Mouse (Mus musculus): Measurements from ENCODE around the gene Dgkh. TPM values are rescaled to one million over a fixed set of nuclear protein-coding genes. Genes with fewer than 3 reads are reported as not detected.
A peak's percentile ranks its signal among the peaks of the same experiment; 100 is the strongest.

The Dgkh gene
- polyA plus RNA-seq, 1 experiment from 2014 or later, result 2.6 TPM

DNA sequence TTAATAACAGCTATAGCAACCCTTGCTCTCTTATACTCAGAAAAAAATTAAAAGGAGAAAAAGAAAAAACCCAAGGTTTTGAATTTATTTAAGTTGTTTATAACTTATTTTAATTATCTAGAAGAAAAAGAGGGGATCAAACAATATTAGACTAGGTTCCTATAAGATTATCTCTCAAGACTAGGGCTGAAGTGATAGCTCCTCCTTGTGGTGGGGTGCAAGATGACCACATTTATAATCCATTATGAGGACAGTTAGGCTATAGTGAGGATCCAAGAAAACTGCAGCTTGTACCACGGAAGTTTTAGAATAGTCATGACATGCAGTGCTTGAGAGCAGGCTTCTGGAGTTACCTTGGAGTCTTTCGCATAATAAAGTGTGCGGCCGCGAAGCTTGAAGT, 79.2 kb downstream of the Dgkh start:
- Histone ChIP-seq H3K4me3 (ENCODE audit: low read length) (no peak overlapping the region), H3K36me3 (ENCODE audit: control insufficient read depth, insufficient read depth, low read length) (no peaks in the 10 kb centered on the region), H3K4me1 (ENCODE audit: control insufficient read depth, insufficient read depth, low read depth, low read length) (no peaks in the 10 kb centered on the region), H3K9me3 (ENCODE audit: control insufficient read depth, low read length) (no peaks in the 10 kb centered on the region), H3K27me3 (replicated peaks; ENCODE audit: control insufficient read depth, insufficient read depth, low read length) (no peaks in the 10 kb centered on the region), H3K27ac (ENCODE audit: low read depth, low read length) (no peak overlapping the region), H3K4me2 (ENCODE audit: low read length) (no peak overlapping the region), H3K9ac (ENCODE audit: low read depth, low read length) (no peak overlapping the region)
- ATAC-seq, result no peak
- 94% methylated on average over 5 of the region's 5 CpGs for WGBS

DNA sequence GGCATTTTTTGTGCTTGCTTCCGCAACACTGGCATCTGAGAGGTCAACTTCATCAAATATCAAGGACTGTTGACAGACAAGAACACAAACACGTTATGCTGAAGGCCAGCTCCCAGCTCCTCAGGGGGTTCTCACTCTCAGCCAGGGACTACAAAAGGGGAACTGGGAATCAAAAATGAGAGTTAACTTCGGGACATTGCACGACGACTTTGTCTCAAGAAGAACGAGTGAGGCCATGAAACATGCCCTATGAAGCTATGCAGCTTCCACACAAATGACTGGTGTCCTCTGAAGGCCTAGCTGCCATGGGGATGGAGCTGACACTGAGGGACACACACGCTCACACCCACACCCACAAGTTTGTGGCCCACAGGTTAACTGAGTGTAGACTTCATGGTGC, 80.9 kb downstream of the Dgkh start:
- ATAC-seq, result no peak
- no peak overlapping the region for H3K4me2 ChIP-seq (ENCODE audit: low read length)
- no peak overlapping the region for H3K4me3 ChIP-seq (ENCODE audit: low read length)
- no peaks in the 10 kb centered on the region for H3K9me3 ChIP-seq (ENCODE audit: control insufficient read depth, low read length)
- no peaks in the 10 kb centered on the region for H3K36me3 ChIP-seq (ENCODE audit: control insufficient read depth, insufficient read depth, low read length)
- H3K27me3 ChIP-seq (replicated peaks; ENCODE audit: control insufficient read depth, insufficient read depth, low read length), result no peaks in the 10 kb centered on the region
- H3K9ac ChIP-seq (ENCODE audit: low read depth, low read length), result no peak overlapping the region
- no peak overlapping the region for H3K27ac ChIP-seq (ENCODE audit: low read depth, low read length)
- H3K4me1 ChIP-seq (ENCODE audit: control insufficient read depth, insufficient read depth, low read depth, low read length), result no peaks in the 10 kb centered on the region
- 68% methylated on average over 7 of the region's 7 CpGs for WGBS

DNA sequence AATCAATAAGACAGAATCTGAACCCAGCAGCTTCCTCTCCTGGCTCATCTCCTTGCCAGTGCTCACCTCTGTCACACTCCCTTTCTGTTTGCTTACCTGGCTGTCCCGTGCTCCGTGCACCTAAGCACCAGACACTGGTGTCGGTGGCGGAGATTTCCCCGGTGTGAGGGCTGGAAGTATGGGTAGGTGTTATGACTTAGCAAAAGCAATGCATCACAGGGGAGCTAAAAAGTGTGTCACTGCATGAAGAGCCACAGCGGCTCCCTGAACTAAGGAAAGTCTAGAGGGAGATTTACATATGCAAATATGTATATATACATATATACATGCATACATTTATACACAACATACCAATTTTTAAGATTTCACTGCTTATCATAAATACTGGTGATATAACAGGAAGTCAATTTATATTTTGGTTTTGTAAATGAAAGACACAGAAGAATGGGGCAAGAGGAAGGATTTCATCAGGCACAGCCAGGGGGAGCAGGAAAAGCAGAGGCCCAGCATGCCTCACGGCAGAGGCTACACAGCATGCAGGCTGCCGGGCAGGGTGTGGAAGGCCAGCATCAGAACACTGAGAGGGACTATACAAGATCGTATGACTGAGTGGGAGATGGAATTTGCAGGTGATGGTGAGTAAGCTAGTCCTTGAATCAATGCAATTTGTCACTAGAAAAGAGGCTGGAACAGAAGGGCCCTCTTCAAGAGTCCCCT, 82.0 kb downstream of the Dgkh start:
- H3K4me1 ChIP-seq (ENCODE audit: control insufficient read depth, insufficient read depth, low read depth, low read length), result no peaks in the 10 kb centered on the region
- H3K36me3 ChIP-seq (ENCODE audit: control insufficient read depth, insufficient read depth, low read length), result no peaks in the 10 kb centered on the region
- H3K27ac ChIP-seq (ENCODE audit: low read depth, low read length), result no peak overlapping the region
- H3K9ac ChIP-seq (ENCODE audit: low read depth, low read length), result no peak overlapping the region
- H3K27me3 ChIP-seq (replicated peaks; ENCODE audit: control insufficient read depth, insufficient read depth, low read length), result no peaks in the 10 kb centered on the region
- no peaks in the 10 kb centered on the region for H3K9me3 ChIP-seq (ENCODE audit: control insufficient read depth, low read length)
- no peak overlapping the region for H3K4me3 ChIP-seq (ENCODE audit: low read length)
- 70% methylated on average over 9 of the region's 9 CpGs for WGBS
- ATAC-seq, result peak; percentile 38
- no peak overlapping the region for H3K4me2 ChIP-seq (ENCODE audit: low read length)

DNA sequence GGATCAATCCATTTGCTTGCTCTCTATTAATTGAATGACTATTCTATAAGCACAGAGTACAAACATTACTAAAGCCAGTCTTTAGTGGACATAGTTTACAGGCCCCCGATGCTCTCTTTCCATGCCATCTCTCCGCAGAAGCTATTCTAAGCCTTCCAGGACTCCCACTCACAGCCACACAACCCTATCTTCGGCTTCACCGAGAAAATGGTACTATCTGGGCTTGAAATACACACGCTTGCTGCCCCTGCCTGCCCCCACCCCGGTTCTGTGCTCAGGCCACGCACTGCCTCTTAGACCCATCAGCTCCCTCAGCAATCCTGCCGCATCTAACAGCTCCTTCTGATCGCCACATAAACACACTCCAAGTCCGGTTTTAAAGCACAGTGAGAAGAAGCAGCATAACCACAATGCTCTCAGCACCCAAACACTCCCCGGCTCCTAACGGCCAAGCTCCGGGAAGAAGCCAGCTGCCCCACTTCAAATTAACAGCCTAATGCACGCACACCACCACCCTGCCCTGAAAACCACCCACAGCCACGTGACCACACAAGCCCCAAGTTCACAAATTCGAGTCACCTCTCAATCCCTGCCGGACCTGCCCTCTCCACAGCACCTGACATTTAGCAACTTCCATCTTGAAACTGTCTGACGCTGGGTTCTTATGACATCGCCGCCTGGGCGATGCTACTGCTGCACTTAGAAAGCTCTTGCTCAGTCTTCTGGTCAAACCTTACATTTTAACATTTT, 82.9 kb downstream of the Dgkh start:
- no peak overlapping the region for H3K4me3 ChIP-seq (ENCODE audit: low read length)
- H3K4me2 ChIP-seq (ENCODE audit: low read length), result no peak overlapping the region
- no peaks in the 10 kb centered on the region for H3K36me3 ChIP-seq (ENCODE audit: control insufficient read depth, insufficient read depth, low read length)
- no peaks in the 10 kb centered on the region for H3K27me3 ChIP-seq (replicated peaks; ENCODE audit: control insufficient read depth, insufficient read depth, low read length)
- 88% methylated on average over 21 of the region's 21 CpGs for WGBS
- no peak overlapping the region; the same call in 1 of the 2 replicates for H3K27ac ChIP-seq (ENCODE audit: low read depth, low read length)
- no peaks in the 10 kb centered on the region for H3K9me3 ChIP-seq (ENCODE audit: control insufficient read depth, low read length)
- peak; percentile 10; the same call in 1 of the 2 replicates for ATAC-seq
- H3K4me1 ChIP-seq (ENCODE audit: control insufficient read depth, insufficient read depth, low read depth, low read length), result no peaks in the 10 kb centered on the region
- no peak overlapping the region for H3K9ac ChIP-seq (ENCODE audit: low read depth, low read length)

DNA sequence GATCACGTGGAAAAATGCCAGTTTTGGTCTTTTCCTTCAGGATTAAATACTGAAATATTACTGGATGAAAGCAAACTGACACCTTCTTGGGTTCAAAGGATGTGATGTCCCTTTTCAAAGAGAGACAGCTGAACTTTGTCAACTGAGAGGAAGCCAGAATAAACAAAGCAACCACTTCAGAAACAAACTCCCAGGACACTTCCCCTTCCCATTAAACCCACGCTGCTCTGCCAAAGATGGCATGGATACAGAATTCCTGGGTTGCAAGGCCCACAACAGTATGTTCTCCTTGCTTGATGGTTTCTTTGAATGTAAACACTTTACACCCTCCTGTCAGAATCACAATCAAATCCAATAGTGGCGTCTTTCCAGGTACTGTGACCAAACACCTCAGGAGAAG, 87.0 kb downstream of the Dgkh start:
- ATAC-seq, result no peak
- Histone ChIP-seq H3K36me3 (ENCODE audit: control insufficient read depth, insufficient read depth, low read length) (no peaks in the 10 kb centered on the region), H3K4me1 (ENCODE audit: control insufficient read depth, insufficient read depth, low read depth, low read length) (no peaks in the 10 kb centered on the region), H3K9ac (ENCODE audit: low read depth, low read length) (no peak overlapping the region), H3K9me3 (ENCODE audit: control insufficient read depth, low read length) (no peaks in the 10 kb centered on the region), H3K27ac (ENCODE audit: low read depth, low read length) (no peak overlapping the region), H3K4me2 (ENCODE audit: low read length) (no peak overlapping the region), H3K4me3 (ENCODE audit: low read length) (no peak overlapping the region), H3K27me3 (replicated peaks; ENCODE audit: control insufficient read depth, insufficient read depth, low read length) (no peaks in the 10 kb centered on the region)
- 91% methylated on average over 3 of the region's 3 CpGs for WGBS

DNA sequence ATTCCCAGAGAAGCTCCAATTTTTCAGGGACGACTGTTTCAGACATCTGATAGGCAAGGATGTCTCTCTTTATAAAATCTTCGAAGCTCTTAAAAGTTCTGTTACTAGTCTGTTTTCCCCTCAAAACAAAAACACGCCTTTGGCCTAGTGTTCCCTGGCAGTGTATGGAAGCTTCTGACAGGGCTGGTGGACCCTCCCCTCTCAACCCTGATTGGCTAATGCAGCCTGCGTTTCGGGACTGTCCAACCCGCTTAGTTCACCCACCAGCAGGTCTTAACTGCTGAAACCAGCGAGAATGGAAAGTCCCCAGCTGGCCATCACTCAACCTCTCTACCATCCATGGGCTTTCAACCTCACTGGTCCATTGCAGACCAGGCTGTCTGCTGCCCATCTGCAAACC, 91.3 kb downstream of the Dgkh start:
- Histone ChIP-seq H3K27ac (ENCODE audit: low read depth, low read length) (no peak overlapping the region), H3K4me1 (ENCODE audit: control insufficient read depth, insufficient read depth, low read depth, low read length) (no peaks in the 10 kb centered on the region), H3K9ac (ENCODE audit: low read depth, low read length) (no peak overlapping the region), H3K36me3 (ENCODE audit: control insufficient read depth, insufficient read depth, low read length) (no peaks in the 10 kb centered on the region), H3K27me3 (replicated peaks; ENCODE audit: control insufficient read depth, insufficient read depth, low read length) (no peaks in the 10 kb centered on the region), H3K4me3 (ENCODE audit: low read length) (no peak overlapping the region), H3K4me2 (ENCODE audit: low read length) (no peak overlapping the region), H3K9me3 (ENCODE audit: control insufficient read depth, low read length) (no peaks in the 10 kb centered on the region)
- WGBS, result 84% methylated on average over 7 of the region's 7 CpGs
- ATAC-seq, result no peak

DNA sequence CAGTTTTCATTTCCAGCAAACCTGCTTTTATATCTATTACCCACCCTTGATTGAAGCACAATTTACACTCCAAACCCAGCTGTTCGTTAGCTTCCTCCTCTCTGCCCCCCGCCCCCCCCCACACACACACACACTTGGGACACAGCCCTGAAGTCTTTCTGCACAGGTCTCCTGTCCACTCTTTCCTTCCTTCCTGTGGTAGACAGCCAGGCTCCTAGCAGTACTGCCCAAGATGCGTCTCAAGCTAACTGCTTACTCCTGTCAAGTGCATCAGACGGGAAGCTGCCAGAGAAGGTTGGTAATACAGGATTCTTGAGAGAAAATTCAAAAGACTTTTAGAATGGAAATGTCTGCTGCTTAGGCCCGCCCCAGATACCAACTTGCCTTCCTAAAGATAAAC, 92.9 kb downstream of the Dgkh start:
- Histone ChIP-seq H3K27me3 (replicated peaks; ENCODE audit: control insufficient read depth, insufficient read depth, low read length) (no peaks in the 10 kb centered on the region), H3K9me3 (ENCODE audit: control insufficient read depth, low read length) (no peaks in the 10 kb centered on the region), H3K27ac (ENCODE audit: low read depth, low read length) (no peak overlapping the region), H3K9ac (ENCODE audit: low read depth, low read length) (no peak overlapping the region), H3K4me3 (ENCODE audit: low read length) (no peak overlapping the region), H3K4me2 (ENCODE audit: low read length) (no peak overlapping the region), H3K4me1 (ENCODE audit: control insufficient read depth, insufficient read depth, low read depth, low read length) (no peaks in the 10 kb centered on the region), H3K36me3 (ENCODE audit: control insufficient read depth, insufficient read depth, low read length) (no peaks in the 10 kb centered on the region)
- WGBS, result 83% methylated on average over 5 of the region's 5 CpGs
- ATAC-seq, result no peak

DNA sequence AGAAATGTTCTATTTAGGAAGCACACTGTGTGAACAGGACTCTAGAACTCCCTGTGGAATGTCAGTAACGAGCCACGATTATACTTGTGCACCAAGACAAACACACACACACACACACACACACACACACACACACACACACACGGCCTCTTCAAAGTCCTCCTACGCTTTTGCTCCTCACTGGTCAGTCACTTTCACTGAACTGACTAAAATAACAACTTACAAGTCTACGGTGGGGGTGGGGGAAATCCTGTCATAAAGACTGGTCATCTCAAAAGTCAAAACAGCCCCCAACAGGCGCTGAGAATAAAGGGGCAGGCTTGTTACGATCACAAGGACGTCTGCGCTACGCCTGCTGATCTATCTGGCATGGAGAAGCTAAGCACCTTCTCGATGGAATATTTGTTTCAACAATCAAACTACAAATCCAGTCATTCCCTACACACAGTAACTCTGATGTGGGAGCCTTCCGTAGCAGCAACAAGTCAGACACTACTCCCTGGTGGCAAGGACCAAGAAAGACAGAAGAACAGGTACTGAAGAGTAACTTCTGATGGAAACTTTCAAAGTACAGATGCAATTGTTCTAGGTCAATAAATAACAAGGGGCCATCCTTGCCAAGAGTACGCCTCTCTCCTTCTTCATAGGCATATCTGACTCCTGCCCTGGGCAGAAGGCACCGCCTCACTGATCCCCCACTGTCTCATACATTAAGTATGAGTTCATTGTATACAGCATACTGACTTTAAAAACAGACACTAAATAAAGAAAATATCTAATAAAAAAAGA, 96.8 kb downstream of the Dgkh start:
- H3K4me3 ChIP-seq (ENCODE audit: low read length), result no peak overlapping the region
- no peak overlapping the region for H3K27ac ChIP-seq (ENCODE audit: low read depth, low read length)
- H3K9me3 ChIP-seq (ENCODE audit: control insufficient read depth, low read length), result no peaks in the 10 kb centered on the region
- no peak overlapping the region for H3K4me2 ChIP-seq (ENCODE audit: low read length)
- 82% methylated on average over 14 of the region's 14 CpGs for WGBS
- H3K36me3 ChIP-seq (ENCODE audit: control insufficient read depth, insufficient read depth, low read length), result no peaks in the 10 kb centered on the region
- H3K27me3 ChIP-seq (replicated peaks; ENCODE audit: control insufficient read depth, insufficient read depth, low read length), result no peaks in the 10 kb centered on the region
- no peak overlapping the region for H3K9ac ChIP-seq (ENCODE audit: low read depth, low read length)
- peaks cover 2% of the 10 kb centered on the region; the same call in 1 of the 2 replicates for H3K4me1 ChIP-seq (ENCODE audit: control insufficient read depth, insufficient read depth, low read depth, low read length)
- no peak for ATAC-seq

DNA sequence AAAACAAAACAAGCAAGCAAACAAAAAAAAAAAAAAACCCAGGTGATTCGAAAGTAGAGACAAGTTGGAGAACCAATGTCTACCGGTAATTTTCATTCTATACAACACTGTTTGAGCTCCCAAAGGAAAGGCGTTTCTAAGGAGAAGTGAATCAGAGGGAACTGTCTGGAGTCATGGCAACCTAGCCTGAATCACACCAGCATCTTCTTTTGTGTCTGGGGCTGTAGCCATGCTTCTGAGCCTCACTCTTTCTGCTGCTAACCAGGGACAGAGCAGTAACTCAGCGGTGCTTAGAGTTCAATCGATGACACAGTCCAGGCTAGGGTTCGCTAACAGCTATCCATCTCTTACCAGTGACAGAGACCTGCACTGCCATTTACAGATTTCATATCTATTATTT, 99.8 kb downstream of the Dgkh start:
- Histone ChIP-seq H3K4me1 (ENCODE audit: control insufficient read depth, insufficient read depth, low read depth, low read length) (peaks cover 2% of the 10 kb centered on the region; the same call in 1 of the 2 replicates), H3K9me3 (ENCODE audit: control insufficient read depth, low read length) (no peaks in the 10 kb centered on the region), H3K27ac (ENCODE audit: low read depth, low read length) (no peak overlapping the region), H3K4me3 (ENCODE audit: low read length) (no peak overlapping the region), H3K4me2 (ENCODE audit: low read length) (no peak overlapping the region), H3K36me3 (ENCODE audit: control insufficient read depth, insufficient read depth, low read length) (no peaks in the 10 kb centered on the region), H3K9ac (ENCODE audit: low read depth, low read length) (no peak overlapping the region), H3K27me3 (replicated peaks; ENCODE audit: control insufficient read depth, insufficient read depth, low read length) (no peaks in the 10 kb centered on the region)
- WGBS, result 45% methylated on average over 6 of the region's 6 CpGs
- ATAC-seq, result no peak

All from hindbrain, embryonic 16.5 days (tissue).